Mouse (Mus musculus) erythroblast, embryonic 14.5 days (primary cell): ENCODE data around the gene Ubald1.

Experiments
- GATA1 ChIP-seq: IDR thresholded peaks from 2 replicates; pipeline ENCODE4 v1.6.1; 2012; ENCODE audit warnings: low read length, inconsistent platforms, mixed read lengths
- TAL1 ChIP-seq: IDR thresholded peaks from 3 replicates; pipeline ENCODE4 v1.6.1; 2012; ENCODE audit warnings: low read length, inconsistent platforms, mixed read lengths

DNA sequence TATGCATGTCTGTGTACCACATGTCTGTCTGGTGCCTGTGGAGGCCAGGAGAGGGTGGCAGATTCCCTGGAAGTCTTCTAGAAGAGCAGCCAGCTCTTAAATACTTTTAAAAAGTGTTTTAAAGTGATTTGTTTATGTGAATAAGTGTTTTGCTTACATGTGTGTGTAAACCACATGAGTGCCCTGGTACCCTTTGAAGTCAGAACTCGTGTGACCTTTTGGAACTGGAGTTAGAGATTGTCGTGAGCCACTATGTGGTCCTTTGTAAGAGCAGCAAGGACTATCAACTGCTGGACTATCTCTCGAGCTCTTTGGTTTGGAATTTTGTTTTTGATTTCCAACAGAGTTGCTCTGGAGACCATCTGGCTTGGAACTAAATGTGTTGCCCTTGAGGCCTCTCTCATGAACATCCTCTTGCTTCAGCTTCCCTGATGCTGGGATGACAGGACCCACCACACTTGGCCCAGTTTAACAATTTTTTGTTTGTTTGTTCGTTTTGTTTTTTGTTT, 10.1 kb upstream of the Ubald1 start:
- TF ChIP-seq TAL1 = no peak
- TF ChIP-seq GATA1 = no peak
